8 mouse cellular contexts compared by ENCODE assay signal in the genomic region with DNA sequence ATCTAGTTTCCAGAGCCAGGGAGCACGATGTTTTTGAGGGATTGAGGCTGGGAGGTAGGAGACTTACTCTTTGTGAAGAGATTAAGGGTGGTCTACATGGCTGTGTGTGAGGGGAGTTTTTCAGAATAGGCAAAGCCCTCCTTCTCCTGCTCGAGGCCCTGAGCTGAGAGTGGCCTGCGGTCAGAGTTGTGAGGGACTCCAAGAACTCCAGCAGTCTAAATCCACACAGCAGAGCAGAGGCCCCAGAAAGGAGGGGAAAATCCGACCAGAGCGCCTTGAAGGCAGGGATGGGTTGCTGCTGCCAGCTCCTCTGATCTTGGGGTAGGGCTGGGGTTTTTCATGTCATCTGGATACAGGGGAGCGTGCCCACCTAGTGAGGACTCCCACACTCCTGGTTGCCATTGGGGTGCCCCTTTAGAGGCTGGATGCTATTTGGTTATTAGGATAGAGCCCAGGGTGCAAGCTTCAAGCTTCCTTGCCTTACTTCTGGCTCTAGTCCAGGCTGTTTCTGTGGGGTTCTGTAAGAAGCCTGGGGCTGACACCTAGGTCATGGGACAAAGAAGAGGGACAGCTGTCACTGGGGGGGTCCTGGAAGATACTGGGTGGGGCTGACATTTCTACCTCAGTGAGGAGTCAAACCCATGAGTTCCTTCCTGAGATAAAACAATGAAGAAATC. TPM values are rescaled to one million over a fixed set of nuclear protein-coding genes. Genes with fewer than 3 reads are reported as not detected.
DNase-seq lines count a peak whose midpoint lies in the region; ATAC-seq and TF ChIP-seq lines count a peak whose summit lies in the region.

No protein-coding gene starts in this region.

- TF ChIP-seq POLR2A in spleen, adult 2 months (IDR thresholded peaks at IDR 0.05; ENCODE audit: low read depth, low read length) = no peak

- TF ChIP-seq CTCF in spleen, adult 2 months (IDR thresholded peaks at IDR 0.05; ENCODE audit: extremely low read depth, insufficient read depth, insufficient read length, insufficient replicate concordance) = no peak

- no peak for DNase-seq in spleen, adult 2 months (ENCODE audit: low read depth in 1 of 2, low spot score in 2 of 2)
- DNase-seq in spleen, adult 12 weeks (ENCODE audit: low spot score) = no peak
- DNase-seq in frontal cortex, postnatal 36 days (ENCODE audit: low spot score in 2 of 2) = no peak
- DNase-seq in T-cell, adult 2 months (ENCODE audit: low spot score) = no peak
- DNase-seq in adrenal gland, adult 8-10 months = no peak

- peaks cover 36% of the 10 kb centered on the region; the same call in 1 of the 2 replicates for H3K4me1 ChIP-seq in spleen, adult 2 months (ENCODE audit: control insufficient read depth, insufficient read depth, insufficient read length)
- peaks cover 46% of the 10 kb centered on the region for H3K4me1 ChIP-seq in forebrain, embryonic 13.5 days
- peaks cover 30% of the 10 kb centered on the region for H3K4me1 ChIP-seq in limb, embryonic 12.5 days (replicated peaks)
- peaks cover 53% of the 10 kb centered on the region for H3K4me1 ChIP-seq in neural tube, embryonic 15.5 days

- H3K27me3 ChIP-seq in spleen, adult 2 months (ENCODE audit: control insufficient read depth, insufficient read depth, low read length) = no peaks in the 10 kb centered on the region
- no peaks in the 10 kb centered on the region for H3K27me3 ChIP-seq in forebrain, embryonic 13.5 days
- H3K27me3 ChIP-seq in limb, embryonic 12.5 days = no peaks in the 10 kb centered on the region
- H3K27me3 ChIP-seq in neural tube, embryonic 15.5 days (replicated peaks) = no peaks in the 10 kb centered on the region

- peak overlapping the region; percentile 70 for H3K27ac ChIP-seq in spleen, adult 2 months (ENCODE audit: insufficient read depth, low read length)
- H3K27ac ChIP-seq in forebrain, embryonic 13.5 days = peak overlapping the region; percentile 90
- H3K27ac ChIP-seq in limb, embryonic 12.5 days = peak overlapping the region; percentile 98
- H3K27ac ChIP-seq in neural tube, embryonic 15.5 days (replicated peaks) = peak overlapping the region; percentile 86

- H3K36me3 ChIP-seq in spleen, adult 2 months (ENCODE audit: control insufficient read depth, insufficient read depth, low read length) = peaks cover 8% of the 10 kb centered on the region
- H3K36me3 ChIP-seq in forebrain, embryonic 13.5 days (ENCODE audit: poor library complexity, severe bottlenecking) = peaks cover 32% of the 10 kb centered on the region
- H3K36me3 ChIP-seq in limb, embryonic 12.5 days = peaks cover 50% of the 10 kb centered on the region
- peaks cover 24% of the 10 kb centered on the region for H3K36me3 ChIP-seq in neural tube, embryonic 15.5 days

- 59% methylated on average over 6 of the region's 6 CpGs for WGBS in spleen, adult 2 months
- 14% methylated on average over 6 of the region's 6 CpGs for WGBS in forebrain, embryonic 13.5 days
- WGBS in limb, embryonic 12.5 days = 17% methylated on average over 6 of the region's 6 CpGs
- WGBS in neural tube, embryonic 15.5 days = 27% methylated on average over 6 of the region's 6 CpGs

- H3K4me2 ChIP-seq in forebrain, embryonic 13.5 days = peak overlapping the region; percentile 97
- H3K4me2 ChIP-seq in limb, embryonic 12.5 days = peak overlapping the region; percentile 85
- H3K4me2 ChIP-seq in neural tube, embryonic 15.5 days = peak overlapping the region; percentile 99

- ATAC-seq in forebrain, embryonic 13.5 days = no peak
- no peak for ATAC-seq in limb, embryonic 12.5 days (ENCODE audit: insufficient number of reproducible peaks, insufficient read depth, low FRiP score, low TSS enrichment, low read depth)
- no peak for ATAC-seq in neural tube, embryonic 15.5 days (ENCODE audit: low FRiP score)

- H3K4me3 ChIP-seq in spleen, adult 2 months (ENCODE audit: extremely low read depth, insufficient read depth, insufficient read length) = peak overlapping the region; percentile 12; the same call in 1 of the 2 replicates
- peak overlapping the region; percentile 73 for H3K4me3 ChIP-seq in forebrain, embryonic 13.5 days
- peak overlapping the region; percentile 70 for H3K4me3 ChIP-seq in limb, embryonic 12.5 days (replicated peaks)
- peak overlapping the region; percentile 84 for H3K4me3 ChIP-seq in neural tube, embryonic 15.5 days (replicated peaks)

- no peaks in the 10 kb centered on the region for H3K9me3 ChIP-seq in forebrain, embryonic 13.5 days (replicated peaks)
- H3K9me3 ChIP-seq in limb, embryonic 12.5 days = no peaks in the 10 kb centered on the region
- no peaks in the 10 kb centered on the region for H3K9me3 ChIP-seq in neural tube, embryonic 15.5 days (replicated peaks)

- H3K9ac ChIP-seq in forebrain, embryonic 13.5 days = peak overlapping the region; percentile 78
- H3K9ac ChIP-seq in limb, embryonic 12.5 days (replicated peaks) = peak overlapping the region; percentile 89
- peak overlapping the region; percentile 73 for H3K9ac ChIP-seq in neural tube, embryonic 15.5 days (replicated peaks)

RNA-seq across cellular contexts. Expression of gene Bysl, which starts 15.0 kb away (rescaled TPM):
- polyA plus RNA-seq in spleen, adult 2 months (2012; rRNA removed) = 5.8 and 7.5 TPM in 2 replicates
- polyA plus RNA-seq in forebrain, embryonic 13.5 days (2015; fragmentation: Nextera tagmentation; extraction: Ambion mirVana) = 29.7 and 33.2 TPM in 2 replicates
- polyA plus RNA-seq in limb, embryonic 12.5 days (2016; fragmentation: Nextera tagmentation; extraction: Ambion mirVana) = 28.3 and 28.4 TPM in 2 replicates
- polyA plus RNA-seq in neural tube, embryonic 15.5 days (2015; fragmentation: Nextera tagmentation; extraction: Ambion mirVana) = 34.7 and 37.1 TPM in 2 replicates
- 10 to 100 TPM; 17.0 to 18.6 (median 17.9) TPM for total RNA-seq in adrenal gland, adult 8-10 months (2022)

RNA-seq across cellular contexts. Expression of gene Med20, which starts 15.1 kb away (rescaled TPM):
- 18.8 and 20.6 TPM in 2 replicates for polyA plus RNA-seq in spleen, adult 2 months (2012; rRNA removed)
- polyA plus RNA-seq in forebrain, embryonic 13.5 days (2015; fragmentation: Nextera tagmentation; extraction: Ambion mirVana) = 42.6 and 45.2 TPM in 2 replicates
- polyA plus RNA-seq in limb, embryonic 12.5 days (2016; fragmentation: Nextera tagmentation; extraction: Ambion mirVana) = 47.8 and 48.9 TPM in 2 replicates
- polyA plus RNA-seq in neural tube, embryonic 15.5 days (2015; fragmentation: Nextera tagmentation; extraction: Ambion mirVana) = 36.9 and 39.8 TPM in 2 replicates
- total RNA-seq in adrenal gland, adult 8-10 months (2022) = 10 to 100 TPM; 42.6 to 53.7 (median 48.3) TPM

RNA-seq across cellular contexts. Expression of gene Gm20517, which starts 15.1 kb away (rescaled TPM):
- 0.39 and 1.2 TPM in 2 replicates for polyA plus RNA-seq in spleen, adult 2 months (2012; rRNA removed)
- polyA plus RNA-seq in forebrain, embryonic 13.5 days (2015; fragmentation: Nextera tagmentation; extraction: Ambion mirVana) = 1.7 and 3.0 TPM in 2 replicates
- polyA plus RNA-seq in limb, embryonic 12.5 days (2016; fragmentation: Nextera tagmentation; extraction: Ambion mirVana) = 2.3 and 2.6 TPM in 2 replicates
- 2.5 and 2.9 TPM in 2 replicates for polyA plus RNA-seq in neural tube, embryonic 15.5 days (2015; fragmentation: Nextera tagmentation; extraction: Ambion mirVana)
- total RNA-seq in adrenal gland, adult 8-10 months (2022) = 1 to 10 TPM; 3.5 to 6.0 (median 5.1) TPM

RNA-seq across cellular contexts. Expression of gene Usp49, which starts 34.2 kb away (rescaled TPM):
- 4.5 and 4.6 TPM in 2 replicates for polyA plus RNA-seq in spleen, adult 2 months (2012; rRNA removed)
- 10.2 and 11.2 TPM in 2 replicates for polyA plus RNA-seq in forebrain, embryonic 13.5 days (2015; fragmentation: Nextera tagmentation; extraction: Ambion mirVana)
- 8.1 and 8.9 TPM in 2 replicates for polyA plus RNA-seq in limb, embryonic 12.5 days (2016; fragmentation: Nextera tagmentation; extraction: Ambion mirVana)
- 6.1 and 6.8 TPM in 2 replicates for polyA plus RNA-seq in neural tube, embryonic 15.5 days (2015; fragmentation: Nextera tagmentation; extraction: Ambion mirVana)
- 10 to 100 TPM in 1 of 4 experiments, 1 to 10 TPM in 3; 4.1 to 11.1 (median 6.8) TPM for total RNA-seq in adrenal gland, adult 8-10 months (2022)

Comparison
In these comparisons a context has a peak if more than half of its experiments do, and no peak if none do; other contexts are left out.
1. H3K4me3 ChIP-seq: peak in every context shown above with its lines; median percentile 84 in neural tube, embryonic 15.5 days; 73 in forebrain, embryonic 13.5 days; 70 in limb, embryonic 12.5 days; 12 in spleen, adult 2 months.